Mouse (Mus musculus): ENCODE measurements around the gene Abcb11.

DNA sequence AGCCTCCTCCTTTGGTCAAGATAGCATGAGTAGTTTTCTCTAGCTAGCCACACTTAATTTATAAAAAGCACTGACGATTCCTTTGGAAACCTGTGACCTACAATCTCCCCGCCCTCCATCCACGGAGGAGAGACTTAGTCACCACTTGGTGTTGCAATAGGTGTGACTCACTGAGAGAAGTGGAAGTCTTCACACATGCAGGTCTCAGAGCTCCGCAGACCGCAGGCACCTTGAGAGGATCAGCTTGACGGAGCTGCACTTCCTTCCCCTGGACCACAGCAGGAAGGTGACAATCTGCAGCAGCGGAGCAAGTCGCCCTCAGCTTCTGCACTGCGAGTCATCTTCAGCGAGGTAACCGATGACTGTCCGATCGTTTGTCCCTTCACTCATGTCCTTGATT, 37.9 kb upstream of the Abcb11 start, which contains the start of gene Dhrs9:
- TF ChIP-seq CTCF (IDR thresholded peaks at IDR 0.05; ENCODE audit: low read depth, low read length) (no peak), EP300 (IDR thresholded peaks at IDR 0.05; ENCODE audit: insufficient read depth, low read depth, low read length) (no peak), POLR2A (IDR thresholded peaks at IDR 0.05; ENCODE audit: insufficient read depth, low read length) (no peak)
